Mouse (Mus musculus): Measurements from ENCODE around the gene Gnmt.

The Gnmt gene

DNA sequence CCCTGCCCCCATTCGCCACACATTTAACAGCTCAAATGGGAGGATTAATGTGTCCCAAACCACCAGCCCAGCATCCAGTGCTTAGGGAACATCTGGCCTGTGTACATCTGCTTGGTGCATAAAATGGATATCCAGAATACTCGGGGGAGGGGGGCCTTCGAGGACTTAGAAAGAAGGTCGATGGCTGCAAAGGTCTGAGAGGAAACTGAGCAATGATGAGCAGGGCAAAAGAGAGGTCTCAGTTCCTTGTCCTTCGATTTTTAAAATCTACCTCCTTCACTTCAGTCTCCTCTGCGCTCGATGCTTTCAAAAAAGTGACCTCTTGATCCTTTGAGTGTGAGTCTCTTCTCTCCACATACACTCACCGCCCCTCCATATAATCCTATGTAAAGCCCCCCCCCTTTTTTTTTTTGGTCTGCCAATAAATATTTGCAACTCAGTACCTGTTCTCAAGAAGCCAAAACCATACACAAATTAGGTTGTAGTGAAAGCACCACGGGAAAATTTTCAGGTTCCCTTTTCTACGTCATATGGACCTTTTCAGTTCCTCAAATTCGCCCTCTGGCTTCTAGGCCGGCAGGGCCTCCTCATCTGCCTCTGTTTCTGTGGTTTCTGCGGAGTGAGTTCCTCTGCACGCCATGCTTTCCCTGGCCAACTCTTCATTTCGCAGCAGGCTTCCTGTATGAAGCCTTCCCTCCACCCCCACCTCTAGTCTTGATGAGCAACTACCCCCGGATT is 22.3 kb upstream of the Gnmt start:
- no peak for TF ChIP-seq GATA4 (IDR thresholded peaks at IDR 0.05; ENCODE audit: insufficient replicate concordance, low read length)

DNA sequence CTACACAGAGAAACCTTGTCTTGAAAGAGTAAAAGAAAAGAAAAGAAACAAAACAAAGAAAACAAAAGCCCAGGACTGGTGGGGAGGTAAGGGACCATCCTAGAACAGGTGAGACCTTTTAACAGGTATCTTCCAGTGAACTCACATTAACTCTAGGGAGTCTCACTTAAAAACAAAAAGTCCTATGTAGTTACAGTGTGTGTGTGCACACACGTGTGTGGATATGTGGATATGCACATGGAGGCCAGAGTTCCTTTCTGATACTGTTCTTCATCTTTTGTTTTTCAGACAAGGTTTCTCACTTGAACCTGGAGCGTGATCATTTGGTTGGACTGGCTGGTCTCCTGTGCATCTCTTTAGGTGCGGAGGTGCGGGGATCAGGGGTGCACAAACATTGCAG is 21.6 kb upstream of the Gnmt start:
- no peak for TF ChIP-seq GATA4 (IDR thresholded peaks at IDR 0.05; ENCODE audit: insufficient replicate concordance, low read length)

DNA sequence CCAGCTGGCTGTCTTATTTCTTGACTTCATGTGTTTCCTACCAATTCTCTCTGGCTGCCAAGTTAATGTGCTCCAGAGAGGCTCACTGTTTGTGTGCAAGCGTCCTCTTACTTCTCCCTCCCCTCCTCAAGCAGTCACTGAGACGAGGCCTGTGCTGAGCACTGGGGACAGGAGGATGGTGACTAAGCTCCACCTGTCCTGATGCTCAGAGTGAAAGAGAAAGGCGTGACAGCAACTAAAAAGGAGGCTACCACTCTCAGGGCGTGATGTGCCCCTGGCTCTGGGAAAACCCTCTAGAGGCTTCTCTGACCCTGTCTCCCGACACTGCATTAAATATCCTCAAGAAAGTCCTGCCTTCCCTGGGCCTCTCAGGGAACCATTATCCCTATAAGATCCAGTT is 20.3 kb upstream of the Gnmt start:
- no peak for TF ChIP-seq GATA4 (IDR thresholded peaks at IDR 0.05; ENCODE audit: insufficient replicate concordance, low read length)

DNA sequence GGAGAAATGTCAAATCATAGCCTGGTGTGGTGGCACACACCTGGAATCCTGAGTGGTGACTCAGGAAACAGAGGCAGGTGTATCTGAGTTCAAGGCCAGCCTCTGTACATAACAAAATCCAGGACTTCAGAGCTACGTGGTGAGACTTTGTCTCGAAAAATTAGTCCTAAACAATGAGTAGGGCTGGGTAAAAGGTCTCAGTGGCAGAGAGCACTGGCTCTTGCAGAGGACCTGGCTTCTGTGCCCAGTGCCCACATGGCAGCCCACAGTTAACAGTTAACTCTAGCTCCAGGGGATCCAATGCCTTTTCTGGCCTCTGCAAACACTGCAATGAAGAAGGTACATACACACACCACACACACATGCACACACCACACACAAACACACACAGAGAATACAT is 18.8 kb upstream of the Gnmt start:
- no peak for TF ChIP-seq GATA4 (IDR thresholded peaks at IDR 0.05; ENCODE audit: insufficient replicate concordance, low read length)

DNA sequence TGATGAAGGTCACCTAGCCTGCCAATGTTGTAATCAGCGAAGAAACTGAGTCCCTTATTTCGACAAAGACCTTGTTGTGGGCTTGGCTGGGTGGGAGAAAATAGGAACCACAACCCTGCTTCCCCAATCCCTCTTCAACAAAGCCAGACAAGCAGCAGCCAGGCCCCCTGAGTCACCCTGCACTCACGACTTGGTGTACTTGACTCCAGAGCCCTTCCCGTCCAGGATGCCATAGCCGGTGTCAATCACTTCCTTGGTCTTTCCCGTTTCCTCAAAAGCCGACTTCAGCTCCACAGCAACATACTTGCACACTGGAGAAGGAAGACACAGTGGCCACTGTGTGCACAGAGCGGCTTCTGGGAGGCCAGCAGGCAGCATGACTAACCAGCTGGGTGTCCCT is 18.3 kb upstream of the Gnmt start:
- TF ChIP-seq GATA4 (IDR thresholded peaks at IDR 0.05; ENCODE audit: insufficient replicate concordance, low read length), result no peak

DNA sequence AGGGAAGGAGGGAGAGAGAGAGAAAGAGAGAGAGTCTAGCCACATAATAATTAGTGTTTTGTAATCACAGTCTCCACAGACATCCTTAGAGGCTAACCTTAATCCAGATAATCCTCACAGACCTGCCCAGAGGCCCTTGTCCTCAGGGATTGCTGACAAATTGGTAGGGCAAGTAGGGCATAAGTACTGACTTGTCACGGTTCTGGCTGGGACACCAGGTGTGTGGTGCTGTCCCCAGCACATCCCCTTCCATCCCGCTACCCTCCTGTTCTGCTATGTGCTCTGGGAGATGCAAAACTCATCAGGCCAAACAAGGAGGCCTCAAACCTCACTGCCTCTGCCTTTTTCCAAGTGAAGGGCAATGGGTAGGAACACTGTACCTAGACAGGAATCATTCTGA is 16.5 kb upstream of the Gnmt start:
- no peak for TF ChIP-seq GATA4 (IDR thresholded peaks at IDR 0.05; ENCODE audit: insufficient replicate concordance, low read length)

DNA sequence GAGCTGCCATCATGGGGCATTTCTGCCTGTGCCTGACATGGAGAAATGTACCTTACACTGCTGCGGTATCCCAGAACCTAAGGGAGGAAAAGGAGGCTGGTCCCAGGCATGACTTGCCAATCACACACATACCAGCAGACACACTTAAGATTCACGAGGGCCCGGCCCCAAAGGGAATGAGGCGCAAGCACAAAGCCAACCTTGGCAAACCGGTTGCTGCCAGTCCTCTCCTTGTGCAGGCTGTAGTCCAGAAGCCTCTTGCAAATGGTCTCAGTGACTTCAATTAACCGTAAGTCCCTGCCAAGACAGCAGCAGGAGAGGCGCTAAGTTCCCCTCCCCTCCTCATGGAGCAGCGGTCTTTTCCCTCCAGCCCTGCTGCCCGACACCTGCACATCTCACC is 14.0 kb upstream of the Gnmt start:
- no peak for TF ChIP-seq GATA4 (IDR thresholded peaks at IDR 0.05; ENCODE audit: insufficient replicate concordance, low read length)

DNA sequence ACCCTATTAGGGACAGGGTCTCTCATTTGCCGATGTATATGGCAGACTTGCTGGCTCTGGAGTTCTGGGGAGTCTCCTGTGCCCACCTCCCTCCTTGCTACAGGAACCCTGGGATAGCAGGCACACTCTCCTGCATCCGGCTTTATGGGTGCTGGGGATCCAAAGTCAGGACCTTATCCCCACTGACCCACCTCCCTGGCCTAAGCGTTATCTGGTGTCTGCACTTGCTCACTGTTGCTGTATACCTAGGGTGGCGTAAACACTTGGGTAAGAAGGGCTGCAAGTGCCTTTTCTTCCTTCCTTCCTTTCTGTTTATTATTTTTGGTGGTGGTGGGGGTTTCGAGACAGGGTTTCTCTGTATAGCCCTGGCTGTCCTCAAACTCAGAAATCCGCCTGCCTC is 12.3 kb upstream of the Gnmt start:
- no peak for TF ChIP-seq GATA4 (IDR thresholded peaks at IDR 0.05; ENCODE audit: insufficient replicate concordance, low read length)

DNA sequence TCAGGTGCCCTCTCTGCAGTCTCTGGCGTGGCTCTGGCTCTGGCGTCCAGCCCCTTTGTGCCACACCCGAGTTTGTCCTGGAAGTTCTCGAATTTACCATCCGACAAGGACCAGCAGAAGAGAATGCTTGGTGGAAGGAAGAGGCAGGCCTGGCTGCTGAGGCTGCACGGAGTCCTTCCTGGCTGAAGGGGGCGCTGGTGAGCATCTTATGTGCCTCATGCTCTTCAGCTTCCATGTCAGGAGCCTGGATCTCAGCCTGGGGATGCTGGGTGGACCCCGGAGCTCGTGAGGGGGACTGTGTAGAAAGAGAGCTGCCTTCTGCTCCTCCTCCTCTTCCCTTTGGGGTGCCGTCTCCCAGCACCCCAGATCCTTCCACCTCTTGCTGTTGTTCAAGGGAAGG is 7.2 kb upstream of the Gnmt start:
- no peak for TF ChIP-seq GATA4 (IDR thresholded peaks at IDR 0.05; ENCODE audit: insufficient replicate concordance, low read length)

DNA sequence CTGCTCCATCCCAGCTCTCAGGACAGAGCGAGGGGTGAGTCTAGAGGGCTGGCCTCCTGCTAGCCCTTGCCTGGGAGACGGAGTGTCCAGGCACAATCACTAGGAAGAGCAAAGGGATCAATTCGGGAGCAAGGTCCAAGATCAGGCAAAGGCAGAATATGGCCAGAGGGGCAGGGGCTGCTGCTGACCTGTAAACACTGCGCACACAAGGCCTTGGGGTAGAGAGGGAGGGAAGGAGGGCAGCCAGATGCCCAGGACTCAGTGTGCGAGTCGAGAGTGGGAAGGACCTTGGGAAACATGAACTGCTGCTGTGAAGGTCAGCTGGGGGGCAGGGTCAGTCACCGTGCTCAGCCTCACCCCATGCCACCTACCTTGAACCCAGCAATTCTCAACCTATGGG is 6.3 kb upstream of the Gnmt start:
- TF ChIP-seq GATA4 (IDR thresholded peaks at IDR 0.05; ENCODE audit: insufficient replicate concordance, low read length), result peak; percentile 34; the same call in 1 of the 2 replicates

DNA sequence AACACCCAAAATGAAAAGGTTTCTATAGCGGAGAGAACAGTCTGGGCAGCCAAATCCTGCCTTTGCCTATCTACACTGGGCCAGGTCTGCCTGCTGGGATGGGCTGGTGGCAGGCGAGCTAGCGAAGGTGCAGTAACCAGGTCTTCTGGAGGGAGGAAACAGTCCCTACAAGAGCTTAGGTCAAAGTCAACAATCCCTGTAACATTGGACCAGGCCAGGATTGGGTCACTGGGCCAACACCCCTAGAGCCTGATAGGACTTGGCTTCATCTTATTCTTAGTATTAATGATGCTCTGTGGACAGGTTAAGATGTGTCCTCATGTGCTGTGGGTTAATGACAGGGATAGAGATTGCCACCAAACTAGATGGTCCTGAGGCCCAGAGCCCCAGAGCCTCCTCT is 5.1 kb upstream of the Gnmt start:
- TF ChIP-seq GATA4 (IDR thresholded peaks at IDR 0.05; ENCODE audit: insufficient replicate concordance, low read length), result no peak

DNA sequence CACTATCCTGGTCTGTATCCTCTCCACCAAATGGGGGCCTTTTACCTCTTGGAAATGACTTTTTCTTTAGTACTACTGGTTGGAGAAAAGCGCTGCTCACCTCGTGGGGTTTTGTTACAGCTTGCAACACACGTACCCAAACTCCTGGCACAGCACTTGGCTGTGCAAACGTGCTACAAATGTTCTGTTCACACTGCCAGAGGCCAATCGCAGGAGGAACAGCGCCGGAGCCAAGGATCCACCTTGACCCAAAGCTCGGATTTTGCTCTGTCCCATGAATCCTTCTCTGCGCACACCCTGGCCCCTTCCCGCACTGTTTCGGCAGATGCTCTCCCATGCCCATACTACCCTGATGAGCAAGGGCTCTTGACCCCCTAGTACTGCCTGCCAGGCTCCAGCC is 472 bp downstream of the Gnmt start:
- no peak for TF ChIP-seq GATA4 (IDR thresholded peaks at IDR 0.05; ENCODE audit: insufficient replicate concordance, low read length)

DNA sequence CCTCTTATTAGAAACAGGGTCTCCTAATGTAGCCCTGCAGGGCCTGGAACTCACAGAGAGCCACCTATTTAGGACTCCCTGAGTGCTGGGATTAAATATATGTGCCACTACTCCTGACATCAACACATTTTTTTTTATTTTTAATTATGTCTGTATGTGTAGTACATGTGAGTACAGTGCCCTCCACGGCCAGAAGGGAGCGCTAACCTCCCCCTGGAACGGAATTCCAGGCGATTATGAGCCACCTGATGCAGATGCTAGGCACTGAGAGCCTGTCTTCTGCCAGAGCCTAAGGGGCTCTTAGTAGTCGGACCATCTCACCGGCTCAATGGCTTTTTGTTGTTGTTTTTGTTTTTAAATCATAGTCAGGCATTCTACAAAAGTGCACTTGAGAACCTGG is 947 bp downstream of the Gnmt start:
- no peak for TF ChIP-seq GATA4 (IDR thresholded peaks at IDR 0.05; ENCODE audit: insufficient replicate concordance, low read length)

DNA sequence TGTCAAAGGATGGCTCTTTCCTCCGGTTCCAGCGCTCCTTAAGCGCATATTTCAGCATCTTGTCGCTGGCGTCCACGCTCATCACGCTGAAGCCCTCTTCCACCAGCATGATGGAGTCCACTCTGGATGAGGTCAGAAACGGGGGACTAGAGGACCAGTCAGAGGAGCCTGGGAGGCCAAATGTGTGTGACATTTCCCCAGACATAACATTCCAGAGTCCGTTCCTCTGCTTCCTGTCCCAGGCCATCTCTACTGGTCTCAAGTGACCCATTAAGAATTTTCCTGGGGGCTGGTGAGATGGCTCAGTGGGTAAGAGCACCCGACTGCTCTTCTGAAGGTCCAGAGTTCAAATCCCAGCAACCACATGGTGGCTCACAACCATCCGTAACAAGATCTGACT is 1.7 kb downstream of the Gnmt start:
- no peak for TF ChIP-seq GATA4 (IDR thresholded peaks at IDR 0.05; ENCODE audit: insufficient replicate concordance, low read length)

DNA sequence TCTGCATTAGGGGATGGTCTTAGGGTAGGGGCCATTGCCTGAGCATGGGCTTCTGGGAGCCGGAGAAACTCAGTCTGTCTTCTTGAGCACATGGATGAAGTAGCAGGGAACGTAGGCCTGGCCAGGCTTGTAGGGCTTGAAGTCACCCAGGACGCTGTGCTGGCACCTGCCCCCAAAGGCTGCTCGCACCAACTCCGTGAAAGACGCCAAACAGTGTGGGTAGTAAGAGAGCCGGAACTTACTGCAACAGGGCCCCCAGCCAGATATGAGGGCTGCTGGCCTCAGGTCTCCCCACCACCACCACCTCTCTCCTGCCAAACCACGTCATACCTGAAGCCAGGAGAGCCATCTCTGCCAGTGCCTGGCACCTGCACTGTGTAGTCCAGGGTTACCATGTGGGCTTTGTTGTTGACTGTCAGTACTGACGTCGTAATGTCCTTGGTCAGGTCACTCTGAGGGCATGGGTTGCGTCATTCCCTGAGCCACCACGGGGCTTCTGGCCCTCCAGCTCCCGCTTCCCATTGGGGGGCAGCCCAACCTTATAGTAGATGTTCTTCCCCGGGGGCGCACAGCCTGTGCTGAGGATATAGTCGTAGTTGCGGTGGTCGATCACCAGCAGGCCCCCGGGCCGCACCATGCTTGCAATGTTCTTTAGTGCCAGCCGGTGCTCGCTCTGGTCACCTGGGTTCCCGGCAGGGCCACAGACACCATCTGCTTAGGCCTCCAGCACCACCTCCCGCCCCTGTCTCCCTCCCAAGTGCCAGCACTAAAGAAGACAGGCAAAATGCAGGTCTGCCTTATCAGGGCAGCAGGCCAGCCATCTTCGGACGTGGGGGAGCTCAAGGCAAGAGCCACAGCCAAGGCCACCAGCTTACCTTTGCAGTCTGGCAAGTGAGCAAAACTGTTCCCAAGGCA is 3.0 kb downstream of the Gnmt start:
- TF ChIP-seq GATA4 (IDR thresholded peaks at IDR 0.05; ENCODE audit: insufficient replicate concordance, low read length), result 0 out of 2 replicates have a peak, but pooled peaks have one; percentile 32

DNA sequence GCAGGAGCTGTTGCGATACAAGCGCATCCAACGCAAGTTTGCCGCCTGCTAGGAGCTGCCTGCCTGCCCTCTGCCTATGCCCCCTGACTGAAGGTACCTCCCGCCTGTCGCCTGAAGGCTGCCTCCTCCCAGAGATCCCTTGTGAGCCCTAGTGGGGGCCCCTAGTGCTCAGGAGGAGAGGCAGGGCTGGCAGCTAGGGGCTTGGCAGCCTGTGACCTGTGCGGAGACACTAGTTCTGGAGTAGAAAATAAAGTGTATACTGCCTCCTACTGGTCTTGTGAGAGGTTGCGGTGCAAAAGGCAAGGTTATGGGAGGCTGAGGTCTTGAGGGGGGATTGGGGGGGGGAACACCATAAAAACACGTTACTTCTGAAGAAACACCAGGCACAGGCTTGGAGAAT is 3.7 kb downstream of the Gnmt start:
- TF ChIP-seq GATA4 (IDR thresholded peaks at IDR 0.05; ENCODE audit: insufficient replicate concordance, low read length), result no peak

All from liver, adult (tissue).